22 mouse cellular contexts compared by ENCODE assay signal in the genomic region with DNA sequence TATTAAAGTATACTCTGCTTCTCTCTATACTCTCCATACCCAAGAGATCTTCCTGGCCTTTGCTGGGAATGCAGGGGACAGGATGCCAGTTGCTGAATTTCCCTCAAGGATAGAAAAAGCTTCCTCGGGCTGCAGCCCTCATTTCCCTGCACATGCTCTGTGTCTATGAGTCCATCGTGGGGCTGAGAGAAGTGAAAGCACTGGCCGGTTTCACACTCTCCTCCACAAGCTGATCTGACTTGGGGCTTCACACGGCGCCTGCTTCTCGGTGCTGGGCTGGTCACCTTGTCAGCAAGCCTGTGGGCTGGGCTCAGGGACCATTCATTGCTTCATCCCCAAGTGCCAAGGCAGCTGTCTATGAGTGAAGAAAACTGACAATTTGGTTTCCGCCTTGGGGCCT. TPM values are rescaled to one million over a fixed set of nuclear protein-coding genes. Genes with fewer than 3 reads are reported as not detected.
DNase-seq lines count a peak whose midpoint lies in the region; ATAC-seq and TF ChIP-seq lines count a peak whose summit lies in the region.
"Had no signal": no experiment of that assay in that cellular context is flagged by ENCODE, and none has a peak within 500 bp of the region (broad histone marks: within the 10 kb centered on the region; RNA-seq: fewer than 3 reads in every experiment).

No protein-coding gene starts in this region.

- in situ Hi-C loops in CH12.LX (cut with MboI; ENCODE audit: low pct_ligation_motif_present, low pct_unique_long_range_greater_than_20kb, low sequenced_read_pairs) = loop anchor here (5.0 kb wide), 1 partner anchor 54 kb away; no protein-coding TSS in a partner anchor

- dilution Hi-C loops in CH12.LX (cut with MboI; ENCODE audit: extremely low pct_ligation_motif_present, extremely low pct_unique_long_range_greater_than_20kb, low sequenced_read_pairs) = no loop called here

- no peak overlapping the region for H3K4me3 ChIP-seq in CH12.LX (replicated peaks in 1 of 3; ENCODE audit: low read depth in 2 of 3, low read length in 2 of 3, poor library complexity in 1 of 3)
- no peak overlapping the region for H3K4me3 ChIP-seq in hindbrain, postnatal 0 days (ENCODE audit: low read length)
- no peak overlapping the region for H3K4me3 ChIP-seq in forebrain, embryonic 11.5 days (ENCODE audit: low read depth, low read length)
- H3K4me3 ChIP-seq: embryonic facial prominence, embryonic 12.5 days; embryonic facial prominence, embryonic 15.5 days; forebrain, embryonic 12.5 days; forebrain, embryonic 15.5 days; heart, adult 2 months; hindbrain, embryonic 12.5 days; hindbrain, embryonic 15.5 days had no signal

- TF ChIP-seq EP300 in CH12.LX (IDR thresholded peaks at IDR 0.05; ENCODE audit: low read length) = no peak

- no peak overlapping the region for H3K27ac ChIP-seq in CH12.LX (ENCODE audit: insufficient read depth, low read depth)
- H3K27ac ChIP-seq in hindbrain, postnatal 0 days = no peak overlapping the region
- no peak overlapping the region for H3K27ac ChIP-seq in forebrain, embryonic 11.5 days (ENCODE audit: low read depth, low read length)
- H3K27ac ChIP-seq: embryonic facial prominence, embryonic 12.5 days; embryonic facial prominence, embryonic 15.5 days; forebrain, embryonic 12.5 days; forebrain, embryonic 15.5 days; heart, adult 2 months; hindbrain, embryonic 12.5 days; hindbrain, embryonic 15.5 days had no signal

- TF ChIP-seq RAD21 in CH12.LX (IDR thresholded peaks at IDR 0.05; ENCODE audit: low read depth, low read length) = no peak

- H3K27me3 ChIP-seq in CH12.LX (replicated peaks) = no peaks in the 10 kb centered on the region
- H3K27me3 ChIP-seq in hindbrain, postnatal 0 days (ENCODE audit: insufficient read depth, low read length) = no peaks in the 10 kb centered on the region
- no peaks in the 10 kb centered on the region for H3K27me3 ChIP-seq in forebrain, embryonic 11.5 days (ENCODE audit: control insufficient read depth, insufficient read depth, low read length)
- H3K27me3 ChIP-seq: embryonic facial prominence, embryonic 12.5 days; embryonic facial prominence, embryonic 15.5 days; forebrain, embryonic 12.5 days; forebrain, embryonic 15.5 days; hindbrain, embryonic 12.5 days; hindbrain, embryonic 15.5 days had no signal

- TF ChIP-seq CTCF in CH12.LX (conservative IDR thresholded peaks at IDR 0.05 in 1 of 2, IDR thresholded peaks at IDR 0.05 in 1 of 2; ENCODE audit: low read depth in 2 of 2, low read length in 2 of 2) = no peak
- TF ChIP-seq CTCF in hindbrain, postnatal 0 days (IDR thresholded peaks at IDR 0.05; ENCODE audit: low read depth) = no peak

- H3K4me1 ChIP-seq in CH12.LX (ENCODE audit: control insufficient read depth in 1 of 2, insufficient read depth in 2 of 2) = peaks cover 34 to 70% of the 10 kb centered on the region in 2 experiments
- H3K4me1 ChIP-seq in hindbrain, postnatal 0 days (ENCODE audit: insufficient read depth, low read length) = no peaks in the 10 kb centered on the region
- H3K4me1 ChIP-seq in forebrain, embryonic 11.5 days (replicated peaks; ENCODE audit: control insufficient read depth, insufficient read depth, low read length) = no peaks in the 10 kb centered on the region
- H3K4me1 ChIP-seq: forebrain, embryonic 12.5 days; hindbrain, embryonic 12.5 days; hindbrain, embryonic 15.5 days had no signal

- H3K9ac ChIP-seq in CH12.LX (ENCODE audit: insufficient read depth, low read depth) = no peak overlapping the region
- H3K9ac ChIP-seq in hindbrain, postnatal 0 days (replicated peaks; ENCODE audit: low read length) = no peak overlapping the region
- H3K9ac ChIP-seq in forebrain, embryonic 11.5 days (ENCODE audit: low read length) = no peak overlapping the region
- H3K9ac ChIP-seq: embryonic facial prominence, embryonic 12.5 days; embryonic facial prominence, embryonic 15.5 days; forebrain, embryonic 12.5 days; forebrain, embryonic 15.5 days; hindbrain, embryonic 12.5 days; hindbrain, embryonic 15.5 days had no signal

- peak; percentile 78 for ATAC-seq in megakaryocyte, adult 5-6 weeks (ENCODE audit: poor library complexity, severe bottlenecking)
- no peak for ATAC-seq in hindbrain, postnatal 0 days
- ATAC-seq in forebrain, embryonic 11.5 days (replicated peaks; ENCODE audit: low FRiP score) = no peak
- ATAC-seq: forebrain, embryonic 15.5 days; Patski had no signal

- H3K79me2 ChIP-seq in CH12.LX (replicated peaks; ENCODE audit: control insufficient read depth, extremely low read depth, insufficient read depth, poor library complexity, severe bottlenecking) = no peaks in the 10 kb centered on the region

- WGBS in hindbrain, postnatal 0 days = 81% methylated on average over 7 of the region's 7 CpGs
- 81% methylated on average over 7 of the region's 7 CpGs for WGBS in forebrain, embryonic 11.5 days

- H3K4me2 ChIP-seq in CH12.LX (ENCODE audit: insufficient read depth, low read depth, poor library complexity, severe bottlenecking) = no peak overlapping the region
- no peak overlapping the region for H3K4me2 ChIP-seq in hindbrain, postnatal 0 days (ENCODE audit: low read depth, low read length)
- H3K4me2 ChIP-seq in forebrain, embryonic 11.5 days (ENCODE audit: low read depth, low read length, severe bottlenecking) = no peak overlapping the region
- H3K4me2 ChIP-seq: embryonic facial prominence, embryonic 12.5 days; embryonic facial prominence, embryonic 15.5 days; forebrain, embryonic 12.5 days; forebrain, embryonic 15.5 days; heart, embryonic 11.5 days; hindbrain, embryonic 12.5 days; hindbrain, embryonic 15.5 days had no signal

- no peaks in the 10 kb centered on the region for H3K9me3 ChIP-seq in CH12.LX (replicated peaks; ENCODE audit: low read length)
- no peaks in the 10 kb centered on the region for H3K9me3 ChIP-seq in hindbrain, postnatal 0 days (ENCODE audit: low read length)
- no peaks in the 10 kb centered on the region for H3K9me3 ChIP-seq in forebrain, embryonic 11.5 days (ENCODE audit: control insufficient read depth, low read length)
- H3K9me3 ChIP-seq: embryonic facial prominence, embryonic 12.5 days; embryonic facial prominence, embryonic 15.5 days; forebrain, embryonic 12.5 days; forebrain, embryonic 15.5 days; G1E; hindbrain, embryonic 12.5 days; hindbrain, embryonic 15.5 days had no signal

- no peak for TF ChIP-seq POLR2A in CH12.LX (IDR thresholded peaks at IDR 0.05; ENCODE audit: low read depth, low read length)

- H3K36me3 ChIP-seq in CH12.LX (replicated peaks in 1 of 2; ENCODE audit: control insufficient read depth in 1 of 2, insufficient read depth in 1 of 2, low read length in 1 of 2) = peaks cover 0 to 72% of the 10 kb centered on the region in 2 experiments
- no peaks in the 10 kb centered on the region for H3K36me3 ChIP-seq in hindbrain, postnatal 0 days (ENCODE audit: insufficient read depth, low read length)
- H3K36me3 ChIP-seq in forebrain, embryonic 11.5 days (ENCODE audit: control insufficient read depth, insufficient read depth, low read length) = no peaks in the 10 kb centered on the region
- H3K36me3 ChIP-seq: embryonic facial prominence, embryonic 12.5 days; embryonic facial prominence, embryonic 15.5 days; forebrain, embryonic 12.5 days; forebrain, embryonic 15.5 days; G1E; hindbrain, embryonic 12.5 days; hindbrain, embryonic 15.5 days had no signal

- peak; percentile 78 for DNase-seq in A20 (ENCODE audit: low read depth, low spot score)
- DNase-seq in CH12.LX (ENCODE audit: extremely low read depth) = no peak
- DNase-seq in hindbrain, postnatal 0 days (ENCODE audit: low spot score) = no peak
- DNase-seq in forebrain, embryonic 11.5 days (ENCODE audit: low spot score) = no peak
- no peak for DNase-seq in urinary bladder, postnatal 36 days (ENCODE audit: low spot score in 2 of 2)
- DNase-seq: adrenal gland, postnatal 10 days; adrenal gland, postnatal 36 days; cerebellum, adult 18-20 months; cerebellum, adult 9-10 months; gastrocnemius, postnatal 25 days; heart, adult 2 months had no signal

TF ChIP-seq in CH12.LX, 34 proteins besides CTCF, POLR2A, EP300 and RAD21:
- TF ChIP-seq PAX5 (IDR thresholded peaks at IDR 0.05; ENCODE audit: low read length) (no peak), BHLHE40 (IDR thresholded peaks at IDR 0.05; ENCODE audit: low read depth, low read length) (peak; percentile 53; the same call in 1 of the 2 replicates), NELFE (IDR thresholded peaks at IDR 0.05; ENCODE audit: low read depth, low read length) (no peak), HCFC1 (IDR thresholded peaks at IDR 0.05; ENCODE audit: low read depth, low read length) (no peak), NRF1 (IDR thresholded peaks at IDR 0.05; ENCODE audit: low read depth, low read length) (peak; percentile 75), JUND (conservative IDR thresholded peaks at IDR 0.05; ENCODE audit: low read depth, low read length) (no peak), ZNF384 (IDR thresholded peaks at IDR 0.05; ENCODE audit: low read depth, low read length) (no peak), IRF4 (IDR thresholded peaks at IDR 0.05; ENCODE audit: low read depth, low read length) (peak; percentile 83), MAX (IDR thresholded peaks at IDR 0.05; ENCODE audit: low read length) (peak; percentile 49; the same call in 1 of the 2 replicates)

RNA-seq across cellular contexts. Expression of a gene that starts 25.4 kb away (rescaled TPM):
- 0.34 and 0.42 TPM in 2 replicates for total RNA-seq in CH12.LX (2012; rRNA removed)
- 0.51 and 0.80 TPM in 2 replicates for total RNA-seq in CH12.LX (2014; rRNA removed)
- polyA plus RNA-seq in CH12.LX (2012; ENCODE audit: insufficient read length, low read depth) = 0.61 and 0.67 TPM in 2 replicates
- total RNA-seq in megakaryocyte, adult 5-6 weeks (2015) = not detected in 2 replicates
- not detected in 2 replicates for total RNA-seq in megakaryocyte, adult 5-6 weeks (2017)
- 105 and 114 TPM in 2 replicates for total RNA-seq in hindbrain, postnatal 0 days (2014; rRNA removed)
- polyA plus RNA-seq in hindbrain, postnatal 0 days (2015; fragmentation: Nextera tagmentation; extraction: Ambion mirVana) = 19.9 and 20.6 TPM in 2 replicates
- 0.55 and 1.1 TPM in 2 replicates for polyA plus RNA-seq in forebrain, embryonic 11.5 days (2014; fragmentation: Nextera tagmentation; extraction: Ambion mirVana)
- total RNA-seq: hematopoietic stem cell, adult 5-6 weeks had no signal
- polyA plus RNA-seq: G1E, Patski had no signal

Comparison
In these comparisons a context has a peak if more than half of its experiments do, and no peak if none do; other contexts are left out.
1. RNA of a gene that starts 25.4 kb away (total RNA-seq): 105 to 114 TPM in hindbrain, postnatal 0 days; 0.34 to 0.80 TPM in CH12.LX and not detected in megakaryocyte, adult 5-6 weeks; every median in the first group is over 10 times any median in the second.